Mouse (Mus musculus) midbrain, embryonic 15.5 days (tissue): Measurements from ENCODE around the gene Rbm25. TPM values are rescaled to one million over a fixed set of nuclear protein-coding genes. Genes with fewer than 3 reads are reported as not detected.

ENCODE experiments used
- ATAC-seq: fragments of 200-750 bp; cut with Nextera tagmentation; replicated peaks from 2 replicates; pipeline ENCODE4 v1.8.0; 2017; ENCODE audit warnings: moderate TSS enrichment
- H3K27ac ChIP-seq: fragments of 300-500 bp; sonication (generic); 2 replicates; pipeline ENCODE4 v1.5.1; 2015; ENCODE audit warnings: mild to moderate bottlenecking, inconsistent platforms
- H3K27me3 ChIP-seq: fragments of 300-500 bp; sonication (generic); replicated peaks from 2 replicates; pipeline ENCODE4 v1.6.1; 2015; ENCODE audit warnings: inconsistent platforms
- H3K36me3 ChIP-seq: fragments of 300-500 bp; sonication (generic); replicated peaks from 2 replicates; pipeline ENCODE4 v1.6.1; 2015; ENCODE audit warnings: inconsistent platforms
- H3K4me1 ChIP-seq: fragments of 300-500 bp; sonication (generic); 2 replicates; pipeline ENCODE4 v1.6.1; 2015; ENCODE audit warnings: inconsistent platforms
- H3K4me2 ChIP-seq: fragments of 300-500 bp; sonication (generic); 2 replicates; pipeline ENCODE4 v1.6.1; 2015; ENCODE audit warnings: inconsistent platforms, mild to moderate bottlenecking, moderate library complexity
- H3K4me3 ChIP-seq: fragments of 300-500 bp; sonication (generic); 2 replicates; pipeline ENCODE4 v1.5.1; 2015; ENCODE audit warnings: mild to moderate bottlenecking, inconsistent platforms
- H3K9ac ChIP-seq: fragments of 300-500 bp; sonication (generic); 2 replicates; pipeline ENCODE4 v1.6.1; 2015; ENCODE audit warnings: mild to moderate bottlenecking, inconsistent platforms
- H3K9me3 ChIP-seq: fragments of 300-500 bp; sonication (generic); 2 replicates; pipeline ENCODE4 v1.6.1; 2016; ENCODE audit warnings: inconsistent platforms
- WGBS: fragments of 180-500 bp; shearing (Covaris S2); methylation state at CpG from one replicate; pipeline ENCODE4 v1.1.7; 2015; ENCODE audit warnings: mixed read lengths; 5-methylcytosine and 5-hydroxymethylcytosine counted together
- polyA plus RNA-seq: library from polyadenylated mRNA; unstranded; fragments of >200 nt; fragmentation: Nextera tagmentation; extraction: Ambion mirVana; gene quantifications from 2 replicates; pipeline ENCODE4 v1.2.1, GENCODE M21; 2015

Gene Rbm25
- polyA plus RNA-seq, 1 experiment from 2014 or later = 266 TPM

- 92% methylated on average over 9 of the region's 9 CpGs for WGBS
- ATAC-seq = no peak
Measured at GRCm38 (mm10) chr12:83686575-83687350, 55.7 kb downstream of the Rbm25 start.

DNA sequence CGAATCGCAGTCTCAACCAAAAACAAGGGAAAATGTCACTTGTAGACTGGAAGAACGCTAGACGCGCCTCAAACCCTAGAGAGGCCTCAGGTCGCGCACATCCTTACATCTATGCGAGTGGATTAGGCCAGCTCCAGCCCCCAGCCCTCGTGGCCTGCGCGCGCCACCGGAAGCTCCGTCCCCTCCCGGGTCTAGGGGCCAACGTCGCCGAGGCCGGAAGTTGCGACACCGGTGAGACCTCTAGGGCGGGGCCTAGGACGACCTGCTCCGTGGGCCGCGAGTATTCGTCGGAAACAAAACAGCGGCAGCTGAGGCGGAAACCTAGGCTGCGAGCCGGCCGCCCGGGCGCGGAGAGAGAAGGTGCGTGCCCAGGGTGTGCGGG, 56.9 kb downstream of the Rbm25 start, which contains the start of gene Psen1:
TSS of gene Psen1 (plus strand) at position 219 of the 382 bp plus-strand sequence.
- Histone ChIP-seq H3K36me3 (no peaks in the 10 kb centered on the region), H3K9me3 (no peaks in the 10 kb centered on the region), H3K4me2 (peak within 1 kb of the TSS; percentile 79), H3K27me3 (no peaks in the 10 kb centered on the region), H3K9ac (peak within 1 kb of the TSS; percentile 73), H3K27ac (peak within 1 kb of the TSS; percentile 94), H3K4me3 (peak within 1 kb of the TSS; percentile 66), H3K4me1 (peaks cover 21% of the 10 kb centered on the region)
- peak; percentile 100 for ATAC-seq
- under 1% methylated on average over 38 of the region's 38 CpGs for WGBS

More at GRCm38 (mm10) chr12:83686575-83687350, 55.7 kb downstream of the Rbm25 start:
- H3K4me3 ChIP-seq = no peak overlapping the region
- no peaks in the 10 kb centered on the region for H3K27me3 ChIP-seq
- H3K9ac ChIP-seq = no peak overlapping the region
- peaks cover 5% of the 10 kb centered on the region for H3K36me3 ChIP-seq
- no peak overlapping the region for H3K4me2 ChIP-seq
- peaks cover 21% of the 10 kb centered on the region for H3K4me1 ChIP-seq
- no peaks in the 10 kb centered on the region for H3K9me3 ChIP-seq
- H3K27ac ChIP-seq = peak overlapping the region; percentile 94; the same call in 1 of the 2 replicates

GRCm38 (mm10) chr12:83688316-83689086, 57.5 kb downstream of the Rbm25 start:
- Histone ChIP-seq H3K36me3 (no peaks in the 10 kb centered on the region), H3K4me1 (peaks cover 21% of the 10 kb centered on the region), H3K4me2 (peak overlapping the region; percentile 79), H3K27ac (peak overlapping the region; percentile 94), H3K9ac (peak overlapping the region; percentile 73), H3K4me3 (peak overlapping the region; percentile 66), H3K27me3 (no peaks in the 10 kb centered on the region), H3K9me3 (no peaks in the 10 kb centered on the region)
- WGBS = under 1% methylated on average over 49 of the region's 49 CpGs
- ATAC-seq = peak; percentile 86

- Histone ChIP-seq H3K4me2 (peak overlapping the region; percentile 79), H3K4me1 (peaks cover 21% of the 10 kb centered on the region), H3K27ac (peak overlapping the region; percentile 94; the same call in 1 of the 2 replicates), H3K4me3 (peak overlapping the region; percentile 66), H3K9ac (peak overlapping the region; percentile 73), H3K9me3 (no peaks in the 10 kb centered on the region), H3K36me3 (no peaks in the 10 kb centered on the region), H3K27me3 (no peaks in the 10 kb centered on the region)
- 33% methylated on average over 6 of the region's 6 CpGs for WGBS
- ATAC-seq = no peak
Measured at GRCm38 (mm10) chr12:83689087-83689432, 58.0 kb downstream of the Rbm25 start.

DNA sequence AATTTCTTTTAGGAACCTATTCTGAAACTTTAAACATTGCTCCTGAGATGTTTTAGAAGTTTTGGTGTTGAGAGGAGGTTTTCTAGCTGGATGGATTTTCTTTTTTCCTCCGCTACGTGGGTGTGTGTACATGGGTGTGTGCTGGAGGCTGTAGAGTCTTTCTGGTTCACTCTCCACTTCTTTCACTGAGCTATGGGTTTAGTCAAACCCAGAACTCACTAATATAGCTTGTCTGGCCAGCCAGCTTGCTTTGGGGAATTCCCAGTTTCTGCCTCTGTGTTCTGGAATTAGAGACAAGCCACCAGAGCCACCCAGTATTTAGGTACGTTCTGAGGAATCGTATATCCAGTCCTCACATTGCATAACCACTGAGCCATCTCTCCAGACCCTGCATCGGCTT, 63.0 kb downstream of the Rbm25 start:
- 92% methylated on average over 5 of the region's 5 CpGs for WGBS
- Histone ChIP-seq H3K27me3 (no peaks in the 10 kb centered on the region), H3K4me2 (no peak overlapping the region), H3K9me3 (no peaks in the 10 kb centered on the region), H3K27ac (no peak overlapping the region), H3K36me3 (no peaks in the 10 kb centered on the region), H3K4me3 (no peak overlapping the region), H3K9ac (no peak overlapping the region), H3K4me1 (peaks cover 18% of the 10 kb centered on the region)
- no peak for ATAC-seq

GRCm38 (mm10) chr12:83694669-83695068, 63.6 kb downstream of the Rbm25 start:
- WGBS = 95% methylated on average over 3 of the region's 3 CpGs

DNA sequence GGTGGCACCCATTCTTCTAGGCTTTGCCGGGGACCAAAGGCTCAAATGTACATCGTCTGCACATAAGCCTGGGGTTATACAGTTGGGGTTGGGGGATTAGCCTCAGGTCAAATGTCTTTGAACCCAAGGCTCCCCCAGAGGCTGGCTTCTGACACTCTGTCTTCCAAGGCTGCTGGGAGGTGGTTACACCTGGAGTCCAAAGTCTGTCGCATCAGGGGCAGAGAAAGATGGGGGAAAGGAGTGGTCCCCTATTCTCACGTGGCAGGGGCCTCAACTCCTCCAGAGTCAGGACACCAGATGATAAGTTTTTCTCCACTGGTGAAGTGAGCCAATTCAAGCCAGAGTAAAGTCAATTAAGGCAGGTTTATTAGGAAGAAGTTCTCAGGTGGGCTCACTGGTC, 67.6 kb downstream of the Rbm25 start:
- no peaks in the 10 kb centered on the region for H3K4me1 ChIP-seq
- no peak overlapping the region for H3K4me3 ChIP-seq
- no peak overlapping the region for H3K4me2 ChIP-seq
- no peak overlapping the region for H3K9ac ChIP-seq
- H3K27me3 ChIP-seq = no peaks in the 10 kb centered on the region
- WGBS = 79% methylated on average over 4 of the region's 4 CpGs
- no peak for ATAC-seq
- H3K27ac ChIP-seq = no peak overlapping the region
- 0 out of 2 replicates have a peak, but pooled peaks cover 11% of the 10 kb centered on the region for H3K36me3 ChIP-seq
- H3K9me3 ChIP-seq = no peaks in the 10 kb centered on the region

More at GRCm38 (mm10) chr12:83694669-83695068, 63.6 kb downstream of the Rbm25 start:
- no peak overlapping the region for H3K4me3 ChIP-seq
- H3K4me1 ChIP-seq = peaks cover 11% of the 10 kb centered on the region
- H3K36me3 ChIP-seq = 0 out of 2 replicates have a peak, but pooled peaks cover under 1% of the 10 kb centered on the region
- no peak for ATAC-seq
- no peaks in the 10 kb centered on the region for H3K9me3 ChIP-seq
- H3K27ac ChIP-seq = no peak overlapping the region
- no peak overlapping the region for H3K9ac ChIP-seq
- H3K4me2 ChIP-seq = no peak overlapping the region
- H3K27me3 ChIP-seq = no peaks in the 10 kb centered on the region

GRCm38 (mm10) chr12:83701608-83702007, 70.6 kb downstream of the Rbm25 start:
- no peak for ATAC-seq
- no peaks in the 10 kb centered on the region for H3K27me3 ChIP-seq
- 0 out of 2 replicates have a peak, but pooled peaks cover 11% of the 10 kb centered on the region for H3K36me3 ChIP-seq
- H3K9me3 ChIP-seq = no peaks in the 10 kb centered on the region
- H3K27ac ChIP-seq = no peak overlapping the region
- H3K4me3 ChIP-seq = no peak overlapping the region
- no peak overlapping the region for H3K4me2 ChIP-seq
- no peak overlapping the region for H3K9ac ChIP-seq
- WGBS = 90% methylated on average over 7 of the region's 7 CpGs
- H3K4me1 ChIP-seq = no peaks in the 10 kb centered on the region

DNA sequence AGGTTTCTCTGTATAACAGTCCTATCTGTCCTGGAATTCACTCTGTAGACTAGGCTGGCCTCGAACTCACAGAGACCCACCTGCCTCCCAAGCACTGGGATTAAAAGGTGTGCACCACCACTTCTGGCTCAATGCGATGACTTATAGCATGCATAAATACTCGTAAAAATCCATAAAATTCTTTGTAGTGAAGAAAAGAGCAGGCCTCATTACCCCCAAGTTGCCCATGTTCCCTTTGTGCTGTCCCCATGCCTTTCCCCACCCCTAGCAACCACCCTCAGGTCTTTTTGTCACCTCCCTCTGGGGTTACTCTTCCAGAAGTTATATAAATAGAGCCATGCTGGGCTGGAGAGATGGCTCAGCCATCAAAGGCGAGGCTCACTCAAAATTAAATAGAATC, 71.8 kb downstream of the Rbm25 start:
- WGBS = 28% methylated on average over 4 of the region's 4 CpGs
- H3K36me3 ChIP-seq = 0 out of 2 replicates have a peak, but pooled peaks cover 11% of the 10 kb centered on the region
- H3K27me3 ChIP-seq = no peaks in the 10 kb centered on the region
- H3K9ac ChIP-seq = no peak overlapping the region
- H3K9me3 ChIP-seq = no peaks in the 10 kb centered on the region
- ATAC-seq = no peak
- no peak overlapping the region for H3K27ac ChIP-seq
- H3K4me3 ChIP-seq = no peak overlapping the region
- no peaks in the 10 kb centered on the region for H3K4me1 ChIP-seq
- no peak overlapping the region for H3K4me2 ChIP-seq

DNA sequence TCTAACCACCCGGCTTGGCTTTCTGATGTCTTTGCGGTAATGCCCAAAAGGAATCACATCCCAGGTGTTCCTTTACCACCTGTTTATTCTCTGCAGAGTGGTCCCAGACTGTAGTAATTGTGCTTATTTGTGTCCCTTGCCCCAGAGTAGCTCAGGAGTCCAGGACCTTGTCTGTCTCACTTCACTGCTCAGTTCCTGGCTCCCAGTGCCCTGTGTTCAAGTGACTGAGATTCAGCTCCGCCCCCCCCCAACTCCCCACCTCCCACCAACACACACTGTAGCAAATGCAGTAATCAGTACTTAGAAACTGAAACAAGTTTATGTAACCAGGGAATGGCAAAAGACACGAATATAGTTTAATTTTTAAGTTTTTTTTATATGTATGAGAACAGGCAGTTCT, 75.9 kb downstream of the Rbm25 start:
- no peaks in the 10 kb centered on the region for H3K36me3 ChIP-seq
- H3K4me2 ChIP-seq = no peak overlapping the region
- no peak for ATAC-seq
- no peaks in the 10 kb centered on the region for H3K9me3 ChIP-seq
- no peaks in the 10 kb centered on the region for H3K4me1 ChIP-seq
- H3K27ac ChIP-seq = no peak overlapping the region
- no peaks in the 10 kb centered on the region for H3K27me3 ChIP-seq
- H3K9ac ChIP-seq = no peak overlapping the region
- H3K4me3 ChIP-seq = no peak overlapping the region
- WGBS = 94% methylated on average over 4 of the region's 4 CpGs

DNA sequence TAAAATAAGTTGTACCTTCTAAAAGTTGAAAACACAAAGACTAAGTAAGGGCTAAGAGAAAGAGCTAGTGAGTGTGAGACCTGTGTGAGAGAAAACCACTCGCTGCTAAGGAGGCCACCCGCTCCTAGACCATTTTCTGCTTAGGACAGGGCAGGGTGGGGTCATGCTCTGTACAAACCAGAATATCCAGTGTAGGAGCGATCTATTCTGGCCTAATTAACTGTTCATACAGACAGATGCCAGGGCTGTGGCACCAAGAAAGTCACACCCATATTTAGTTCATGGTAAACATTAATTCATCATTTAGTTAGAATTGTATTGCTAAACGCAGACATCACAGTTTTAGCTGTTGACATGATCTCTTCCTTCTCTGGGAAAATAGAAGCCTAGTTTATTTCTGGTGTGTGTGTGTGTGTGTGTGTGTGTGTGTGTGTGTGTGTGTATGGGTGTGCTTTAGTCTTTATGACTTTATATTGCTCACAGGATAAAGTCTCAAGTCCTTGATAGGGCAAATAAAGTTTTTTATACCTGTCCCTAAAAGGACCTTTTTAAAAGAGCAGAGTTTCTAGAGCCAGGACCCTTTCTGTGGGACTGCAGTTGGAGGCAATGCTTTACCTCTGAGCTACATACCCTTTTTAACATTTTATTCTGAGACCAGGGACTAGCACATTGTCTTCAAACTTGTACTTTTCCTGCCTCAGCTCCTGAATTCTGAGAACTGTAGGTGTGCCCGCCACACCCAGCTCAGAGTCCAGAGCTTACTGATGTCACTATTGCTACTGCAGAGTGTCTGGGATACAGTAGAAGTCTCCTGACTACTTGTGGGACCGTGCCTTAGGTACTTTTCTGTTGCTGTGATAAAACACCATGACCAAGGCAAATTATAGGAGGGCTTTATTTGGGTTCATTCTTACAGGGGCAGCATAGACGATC, 77.4 kb downstream of the Rbm25 start:
- no peak for ATAC-seq
- Histone ChIP-seq H3K4me1 (no peaks in the 10 kb centered on the region), H3K9ac (no peak overlapping the region), H3K27ac (no peak overlapping the region), H3K27me3 (no peaks in the 10 kb centered on the region), H3K4me2 (no peak overlapping the region), H3K9me3 (no peaks in the 10 kb centered on the region), H3K36me3 (peaks cover 12% of the 10 kb centered on the region; the same call in 1 of the 2 replicates), H3K4me3 (no peak overlapping the region)
- 90% methylated on average over 7 of the region's 7 CpGs for WGBS
